Mouse (Mus musculus) stomach, embryonic 14.5 days (tissue): Measurements from ENCODE around the gene Nipal3. TPM values are rescaled to one million over a fixed set of nuclear protein-coding genes. Genes with fewer than 3 reads are reported as not detected.

Experiments used
- ATAC-seq: fragments of 200-750 bp; cut with Nextera tagmentation; 2 replicates; pipeline ENCODE4 v1.8.0; 2017; ENCODE audit warnings: low read depth, moderate TSS enrichment; ENCODE audit not compliant: insufficient number of reproducible peaks, insufficient read depth, low FRiP score
- H3K27ac ChIP-seq: fragments of 300-500 bp; sonication (generic); 2 replicates; pipeline ENCODE4 v1.5.1; 2014; ENCODE audit warnings: mild to moderate bottlenecking, low read length, moderate library complexity, mixed read lengths
- H3K27me3 ChIP-seq: fragments of 300-500 bp; sonication (generic); 2 replicates; pipeline ENCODE4 v1.6.1; 2014; ENCODE audit warnings: low read length, control low read depth, mixed read lengths; ENCODE audit not compliant: control insufficient read depth, insufficient read depth
- H3K36me3 ChIP-seq: fragments of 300-500 bp; sonication (generic); 2 replicates; pipeline ENCODE4 v1.6.1; 2014; ENCODE audit warnings: mild to moderate bottlenecking, control low read depth, low read length, moderate library complexity, mixed read lengths; ENCODE audit not compliant: control insufficient read depth, insufficient read depth
- H3K4me1 ChIP-seq: fragments of 300-500 bp; sonication (generic); 2 replicates; pipeline ENCODE4 v1.6.1; 2014; ENCODE audit warnings: low read length, control low read depth, mixed read lengths; ENCODE audit not compliant: control insufficient read depth, insufficient read depth
- H3K4me2 ChIP-seq: fragments of 300-500 bp; sonication (generic); replicated peaks from 2 replicates; pipeline ENCODE4 v1.6.1; 2014; ENCODE audit warnings: low read depth, low read length, control low read depth
- H3K4me3 ChIP-seq: fragments of 300-500 bp; sonication (generic); 2 replicates; pipeline ENCODE4 v1.5.1; 2014; ENCODE audit warnings: low read depth, low read length, control low read depth
- H3K9ac ChIP-seq: fragments of 300-500 bp; sonication (generic); replicated peaks from 2 replicates; pipeline ENCODE4 v1.6.1; 2014; ENCODE audit warnings: low read depth, mild to moderate bottlenecking, control low read depth, low read length, moderate library complexity, mixed read lengths
- H3K9me3 ChIP-seq: fragments of 300-500 bp; sonication (generic); 2 replicates; pipeline ENCODE4 v1.6.1; 2016; ENCODE audit warnings: low read depth, low read length, control low read depth; ENCODE audit not compliant: control insufficient read depth
- WGBS: fragments of 180-500 bp; shearing (Covaris S2); extraction: QIAGEN DNeasy Blood & Tissue Kit; methylation state at CpG from one replicate; pipeline ENCODE4 v1.1.7; 2014; 5-methylcytosine and 5-hydroxymethylcytosine counted together
- polyA plus RNA-seq: library from polyadenylated mRNA; unstranded; fragments of >200 nt; fragmentation: Nextera tagmentation; extraction: Ambion mirVana; gene quantifications from 2 replicates; pipeline ENCODE4 v1.2.1, GENCODE M21; 2014

The Nipal3 gene
- polyA plus RNA-seq, 1 experiment from 2014 or later, result 7.4 TPM

- H3K9me3 ChIP-seq, result no peaks in the 10 kb centered on the region
- no peak overlapping the region for H3K27ac ChIP-seq
- no peak overlapping the region for H3K9ac ChIP-seq
- H3K4me2 ChIP-seq, result no peak overlapping the region
- peaks cover 7% of the 10 kb centered on the region; the same call in 1 of the 2 replicates for H3K4me1 ChIP-seq
- ATAC-seq, result no peak
- no peaks in the 10 kb centered on the region for H3K27me3 ChIP-seq
- H3K36me3 ChIP-seq, result no peaks in the 10 kb centered on the region
- H3K4me3 ChIP-seq, result no peak overlapping the region
These were observed 56.9 kb downstream of the Nipal3 start for GRCm38 (mm10) chr4:135437924-135438323.

GRCm38 (mm10) chr4:135436291-135436690 is 58.5 kb downstream of the Nipal3 start:
- H3K27me3 ChIP-seq, result no peaks in the 10 kb centered on the region
- H3K4me2 ChIP-seq, result no peak overlapping the region
- H3K9ac ChIP-seq, result no peak overlapping the region
- no peak overlapping the region for H3K27ac ChIP-seq
- peaks cover 10% of the 10 kb centered on the region for H3K4me1 ChIP-seq
- no peak for ATAC-seq
- H3K36me3 ChIP-seq, result no peaks in the 10 kb centered on the region
- H3K9me3 ChIP-seq, result no peaks in the 10 kb centered on the region
- no peak overlapping the region for H3K4me3 ChIP-seq
- 58% methylated on average over 13 of the region's 13 CpGs for WGBS

DNA sequence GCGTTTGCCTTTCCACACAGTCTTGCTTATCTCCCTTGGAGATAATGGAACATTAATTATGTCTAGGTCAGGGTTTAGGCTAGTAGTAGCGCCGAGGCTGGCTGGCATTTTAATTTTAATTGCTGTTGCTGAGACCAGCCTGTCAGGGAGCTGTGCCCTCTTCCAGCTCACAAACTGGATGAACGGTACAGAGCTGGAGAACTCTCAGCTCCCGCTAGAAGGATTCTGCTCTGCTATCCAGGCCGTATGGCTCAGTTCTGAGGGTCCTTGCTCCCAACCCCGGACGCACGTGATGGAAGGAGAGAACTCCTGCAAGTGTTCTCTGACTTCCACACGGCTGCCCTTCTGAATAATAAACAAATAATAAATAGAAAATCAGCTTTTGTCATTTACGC is 60.4 kb downstream of the Nipal3 start:
- WGBS, result 14% methylated on average over 11 of the region's 11 CpGs
- no peak for ATAC-seq
- Histone ChIP-seq H3K9ac (peak overlapping the region; percentile 58), H3K36me3 (no peaks in the 10 kb centered on the region), H3K9me3 (no peaks in the 10 kb centered on the region), H3K27ac (peak overlapping the region; percentile 30; the same call in 1 of the 2 replicates), H3K4me2 (peak overlapping the region; percentile 96), H3K4me1 (peaks cover 8% of the 10 kb centered on the region), H3K4me3 (peak overlapping the region; percentile 75), H3K27me3 (no peaks in the 10 kb centered on the region)

DNA sequence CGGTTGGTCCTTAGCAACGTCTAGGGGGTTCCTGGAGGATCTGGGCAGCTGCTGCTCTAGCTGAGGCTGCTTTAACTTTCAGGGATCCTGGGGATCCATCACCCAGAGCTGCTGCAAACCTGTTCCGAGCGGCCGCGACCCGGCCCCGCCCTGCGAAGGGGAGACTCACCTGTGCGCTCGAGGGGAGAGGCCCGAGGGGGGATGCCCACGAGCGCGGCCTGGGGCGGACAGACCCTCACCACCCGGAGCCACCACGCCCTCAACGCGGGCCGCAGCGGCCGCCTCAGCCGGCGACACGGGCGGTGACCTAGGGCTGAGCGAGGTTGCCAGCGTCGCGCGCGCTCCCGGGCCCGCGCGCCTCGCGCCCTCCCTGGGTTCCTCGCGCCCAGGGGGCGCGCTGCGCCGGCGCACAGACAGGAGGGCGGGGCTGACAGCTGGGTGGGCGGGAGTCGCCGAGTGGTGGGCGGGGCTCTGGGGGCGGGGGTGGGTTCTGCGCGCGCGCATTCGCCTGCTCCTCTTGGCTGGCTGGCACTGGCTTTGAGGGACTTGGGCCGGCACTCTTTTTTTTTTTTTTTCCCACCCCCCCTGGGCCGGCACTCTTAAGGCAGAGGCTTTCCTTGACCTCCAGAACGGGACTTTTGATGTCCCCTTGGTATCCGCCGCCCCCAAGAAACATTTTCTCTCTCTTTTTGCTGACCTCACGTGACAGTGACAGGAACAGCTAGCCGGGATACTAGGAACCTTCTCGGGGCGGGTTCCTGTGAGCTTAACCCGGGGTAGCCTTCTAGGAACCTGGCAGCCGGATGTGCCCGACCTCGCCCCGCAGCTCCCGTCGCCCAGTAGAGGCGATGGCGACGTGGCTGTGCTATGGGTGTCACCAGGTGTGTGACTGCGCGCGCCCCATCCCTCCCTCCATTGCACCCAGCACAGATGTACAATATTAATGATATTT is 61.1 kb downstream of the Nipal3 start, which contains the start of gene Rcan3:
Gene Rcan3, minus strand, starts transcription at position 411 of the 952 bp plus-strand sequence.
- no peaks in the 10 kb centered on the region for H3K9me3 ChIP-seq
- peak within 1 kb of the TSS; percentile 30; the same call in 1 of the 2 replicates for H3K27ac ChIP-seq
- peak within 1 kb of the TSS; percentile 96 for H3K4me2 ChIP-seq
- H3K4me3 ChIP-seq, result peak within 1 kb of the TSS; percentile 75
- ATAC-seq, result peak; percentile 67
- H3K27me3 ChIP-seq, result no peaks in the 10 kb centered on the region
- under 1% methylated on average over 59 of the region's 79 CpGs for WGBS
- H3K9ac ChIP-seq, result peak within 1 kb of the TSS; percentile 58
- H3K4me1 ChIP-seq, result peaks cover 8% of the 10 kb centered on the region
- H3K36me3 ChIP-seq, result no peaks in the 10 kb centered on the region

DNA sequence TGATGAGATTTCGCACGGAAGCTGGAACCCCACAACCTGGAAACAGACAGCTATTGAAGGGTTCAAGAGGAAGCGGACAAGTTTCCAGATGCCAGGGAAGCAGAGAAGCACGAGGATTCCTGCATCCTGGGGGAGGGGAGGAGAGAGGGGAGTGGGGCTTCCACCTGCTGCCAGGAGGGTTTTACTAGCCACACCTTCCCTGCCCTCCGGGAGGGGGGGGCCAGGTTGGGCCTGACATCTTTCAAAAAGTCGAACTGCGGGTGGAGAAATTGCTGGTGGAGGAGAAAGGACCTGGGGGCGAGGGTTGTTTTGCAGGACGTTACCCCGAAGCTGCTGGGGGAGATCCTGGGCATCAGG is 61.8 kb downstream of the Nipal3 start:
- 7% methylated on average over 10 of the region's 10 CpGs for WGBS
- Histone ChIP-seq H3K4me3 (peak overlapping the region; percentile 75), H3K9ac (peak overlapping the region; percentile 58), H3K4me2 (peak overlapping the region; percentile 96), H3K27ac (peak overlapping the region; percentile 27; the same call in 1 of the 2 replicates), H3K4me1 (peaks cover 8% of the 10 kb centered on the region), H3K9me3 (no peaks in the 10 kb centered on the region), H3K27me3 (no peaks in the 10 kb centered on the region), H3K36me3 (no peaks in the 10 kb centered on the region)
- ATAC-seq, result no peak

GRCm38 (mm10) chr4:135429990-135430760 is 64.7 kb downstream of the Nipal3 start:
- no peaks in the 10 kb centered on the region for H3K36me3 ChIP-seq
- peaks cover 8% of the 10 kb centered on the region for H3K4me1 ChIP-seq
- H3K4me3 ChIP-seq, result no peak overlapping the region
- 71% methylated on average over 8 of the region's 8 CpGs for WGBS
- no peak for ATAC-seq
- H3K27ac ChIP-seq, result no peak overlapping the region
- H3K27me3 ChIP-seq, result no peaks in the 10 kb centered on the region
- H3K9ac ChIP-seq, result no peak overlapping the region
- H3K4me2 ChIP-seq, result no peak overlapping the region
- no peaks in the 10 kb centered on the region for H3K9me3 ChIP-seq

GRCm38 (mm10) chr4:135429383-135429782 is 65.5 kb downstream of the Nipal3 start:
- ATAC-seq, result no peak
- Histone ChIP-seq H3K9me3 (no peaks in the 10 kb centered on the region), H3K4me2 (no peak overlapping the region), H3K4me3 (no peak overlapping the region), H3K36me3 (peaks cover 5% of the 10 kb centered on the region), H3K27me3 (no peaks in the 10 kb centered on the region), H3K4me1 (peaks cover 5% of the 10 kb centered on the region), H3K27ac (no peak overlapping the region), H3K9ac (no peak overlapping the region)
- WGBS, result 92% methylated on average over 4 of the region's 4 CpGs

GRCm38 (mm10) chr4:135426587-135426986 is 68.3 kb downstream of the Nipal3 start:
- H3K4me1 ChIP-seq, result peaks cover 1% of the 10 kb centered on the region; the same call in 1 of the 2 replicates
- no peak overlapping the region for H3K27ac ChIP-seq
- ATAC-seq, result no peak
- H3K4me2 ChIP-seq, result no peak overlapping the region
- H3K36me3 ChIP-seq, result peaks cover 5% of the 10 kb centered on the region
- WGBS, result 92% methylated on average over 7 of the region's 7 CpGs
- H3K9ac ChIP-seq, result no peak overlapping the region
- no peak overlapping the region for H3K4me3 ChIP-seq
- H3K27me3 ChIP-seq, result no peaks in the 10 kb centered on the region
- no peaks in the 10 kb centered on the region for H3K9me3 ChIP-seq
